Mouse (Mus musculus): ENCODE data around the gene Gm4778.
"Not testable (repeated sequence)": the region's sequence is repeated elsewhere in the genome, so short reads cannot be mapped to it uniquely, and the experiment has no call there.

- not testable (repeated sequence) for TF ChIP-seq CTCF (IDR thresholded peaks at IDR 0.05; ENCODE audit: borderline replicate concordance, control insufficient read depth, extremely low read depth, insufficient read depth, low read length, poor library complexity); POLR2A (IDR thresholded peaks at IDR 0.05; ENCODE audit: control insufficient read depth, extremely low read depth, insufficient read depth, low read length, poor library complexity)
Measured at GRCm38 (mm10) chr3:94263736-94264135, at the start of gene Gm4778.

All from thymus, adult 2 months (tissue).